8 mouse cellular contexts compared by ENCODE assay signal in the genomic region with DNA sequence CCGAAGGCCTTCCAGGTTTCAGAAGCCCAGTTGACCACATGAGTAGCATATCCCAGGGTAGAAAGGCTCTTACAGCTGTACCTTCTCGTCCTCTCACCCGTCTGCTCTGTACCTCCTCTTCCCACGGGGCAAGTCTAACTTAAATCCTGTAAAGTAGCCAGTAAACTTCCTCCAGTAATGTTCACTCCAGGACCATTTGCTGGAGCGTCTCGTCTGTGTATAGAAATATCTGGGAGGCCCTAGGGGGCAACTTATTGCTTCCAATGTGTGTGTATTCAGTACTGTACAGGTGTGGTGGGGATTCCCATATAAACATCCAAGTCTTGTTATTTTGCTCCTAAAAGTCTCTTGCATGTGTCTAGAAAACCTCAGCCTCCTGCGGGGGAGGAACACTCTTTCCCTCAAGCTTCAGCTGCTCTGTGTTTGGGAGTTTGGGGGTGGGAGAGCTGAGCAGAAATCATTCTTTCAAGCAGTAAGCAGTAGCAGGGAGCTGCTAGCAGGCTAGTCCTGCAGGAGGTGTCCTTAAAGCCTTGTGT.
DNase-seq lines count a peak whose midpoint lies in the region; ATAC-seq and TF ChIP-seq lines count a peak whose summit lies in the region.

No protein-coding gene starts in this region.

- H3K9ac ChIP-seq in midbrain, postnatal 0 days (replicated peaks; ENCODE audit: low read length, poor library complexity, severe bottlenecking): no peak overlapping the region
- H3K9ac ChIP-seq in stomach, postnatal 0 days (ENCODE audit: low read length): no peak overlapping the region

- ATAC-seq in frontal cortex, adult (ENCODE audit: low TSS enrichment): peak; percentile 87
- no peak for ATAC-seq in midbrain, postnatal 0 days (ENCODE audit: low FRiP score)
- ATAC-seq in stomach, postnatal 0 days (ENCODE audit: low FRiP score, low TSS enrichment): no peak

- no peak for TF ChIP-seq CTCF in midbrain, postnatal 0 days (IDR thresholded peaks at IDR 0.05)
- no peak for TF ChIP-seq CTCF in stomach, postnatal 0 days (IDR thresholded peaks at IDR 0.05; ENCODE audit: low read depth)

- 0 out of 2 replicates have a peak overlapping the region, but pooled peaks have one; percentile 59 for H3K27ac ChIP-seq in midbrain, embryonic 10.5 days (replicated peaks)
- H3K27ac ChIP-seq in midbrain, postnatal 0 days (ENCODE audit: low read depth, low read length): no peak overlapping the region
- H3K27ac ChIP-seq in stomach, postnatal 0 days (replicated peaks): peak overlapping the region; percentile 30

- peaks cover 11% of the 10 kb centered on the region; the same call in 1 of the 2 replicates for H3K36me3 ChIP-seq in midbrain, embryonic 10.5 days
- peaks cover 8% of the 10 kb centered on the region; the same call in 1 of the 2 replicates for H3K36me3 ChIP-seq in midbrain, postnatal 0 days (ENCODE audit: insufficient read depth, low read length)
- H3K36me3 ChIP-seq in stomach, postnatal 0 days (ENCODE audit: control insufficient read depth, insufficient read depth, low read length): no peaks in the 10 kb centered on the region

- peaks cover 8% of the 10 kb centered on the region; the same call in 1 of the 2 replicates for H3K4me1 ChIP-seq in midbrain, embryonic 10.5 days
- no peaks in the 10 kb centered on the region for H3K4me1 ChIP-seq in midbrain, postnatal 0 days (ENCODE audit: insufficient read depth, low read length)
- H3K4me1 ChIP-seq in stomach, postnatal 0 days (replicated peaks; ENCODE audit: control insufficient read depth, insufficient read depth): no peaks in the 10 kb centered on the region

- WGBS in midbrain, embryonic 10.5 days: 86% methylated on average over 7 of the region's 7 CpGs
- WGBS in midbrain, postnatal 0 days: 61% methylated on average over 7 of the region's 7 CpGs
- WGBS in stomach, postnatal 0 days: 41% methylated on average over 7 of the region's 7 CpGs

- H3K4me3 ChIP-seq in midbrain, embryonic 10.5 days: no peak overlapping the region
- H3K4me3 ChIP-seq in midbrain, postnatal 0 days (ENCODE audit: low read depth, low read length): no peak overlapping the region
- no peak overlapping the region for H3K4me3 ChIP-seq in stomach, postnatal 0 days (ENCODE audit: low read depth, low read length)

- H3K27me3 ChIP-seq in midbrain, embryonic 10.5 days (ENCODE audit: low read depth, poor library complexity, severe bottlenecking): no peaks in the 10 kb centered on the region
- H3K27me3 ChIP-seq in midbrain, postnatal 0 days (ENCODE audit: insufficient read depth, low read length): no peaks in the 10 kb centered on the region
- H3K27me3 ChIP-seq in stomach, postnatal 0 days (ENCODE audit: control insufficient read depth, insufficient read depth, low read length): no peaks in the 10 kb centered on the region

- no peaks in the 10 kb centered on the region for H3K9me3 ChIP-seq in midbrain, embryonic 10.5 days (replicated peaks)
- H3K9me3 ChIP-seq in midbrain, postnatal 0 days (ENCODE audit: low read length): no peaks in the 10 kb centered on the region
- H3K9me3 ChIP-seq in stomach, postnatal 0 days (ENCODE audit: control insufficient read depth, low read length): no peaks in the 10 kb centered on the region

- no peak for DNase-seq in frontal cortex, postnatal 10 days (ENCODE audit: low spot score in 2 of 2)
- no peak for DNase-seq in midbrain, embryonic 10.5 days (ENCODE audit: low spot score)
- DNase-seq in midbrain, postnatal 0 days (ENCODE audit: low spot score): no peak
- peak; percentile 28 to 74 for DNase-seq in left cerebral cortex, adult 8-10 months (ENCODE audit: low spot score in 2 of 2)
- no peak for DNase-seq in stomach, postnatal 0 days (ENCODE audit: low spot score)
- DNase-seq in gastrocnemius, postnatal 14 days: no peak
- no peak for DNase-seq in cerebellum, adult 18-20 months

- no peak for TF ChIP-seq EP300 in stomach, postnatal 0 days (optimal IDR thresholded peaks at IDR 0.05)

- intact Hi-C loops in gastrocnemius, postnatal 14 days (cut with DNase I; ENCODE audit: low total_unique reads): no loop called here

- H3K4me2 ChIP-seq in midbrain, postnatal 0 days (ENCODE audit: low read depth, low read length, poor library complexity, severe bottlenecking): no peak overlapping the region
- no peak overlapping the region for H3K4me2 ChIP-seq in stomach, postnatal 0 days (replicated peaks; ENCODE audit: low read depth)

Comparison
In these comparisons a context has a peak if more than half of its experiments do, and no peak if none do; other contexts are left out.
1. DNase-seq: peak in left cerebral cortex, adult 8-10 months (2 of 2); none in frontal cortex, postnatal 10 days (0 of 2), midbrain, embryonic 10.5 days (single experiment), midbrain, postnatal 0 days (single experiment), stomach, postnatal 0 days (single experiment), gastrocnemius, postnatal 14 days (single experiment) and cerebellum, adult 18-20 months (0 of 2).